Mouse (Mus musculus) adrenal gland, postnatal 4 days (tissue): ENCODE measurements around the gene Rmdn3. TPM values are rescaled to one million over a fixed set of nuclear protein-coding genes. Genes with fewer than 3 reads are reported as not detected.

ENCODE experiments used
- DNase-seq, 2 experiments: peaks; one replicate each; pipeline ENCODE4 v3.0.0; 2021 to 2022; ENCODE audit warnings: low spot score in 2 of 2, mixed read lengths in 2 of 2
- total RNA-seq, 2 experiments: library from RNA; stranded (reverse); gene quantifications; 2 replicates each; pipeline ENCODE4 v1.2.3; 2021

The Rmdn3 gene
- total RNA-seq, 2 experiments from 2014 or later = 40.5 to 42.5 TPM

DNA sequence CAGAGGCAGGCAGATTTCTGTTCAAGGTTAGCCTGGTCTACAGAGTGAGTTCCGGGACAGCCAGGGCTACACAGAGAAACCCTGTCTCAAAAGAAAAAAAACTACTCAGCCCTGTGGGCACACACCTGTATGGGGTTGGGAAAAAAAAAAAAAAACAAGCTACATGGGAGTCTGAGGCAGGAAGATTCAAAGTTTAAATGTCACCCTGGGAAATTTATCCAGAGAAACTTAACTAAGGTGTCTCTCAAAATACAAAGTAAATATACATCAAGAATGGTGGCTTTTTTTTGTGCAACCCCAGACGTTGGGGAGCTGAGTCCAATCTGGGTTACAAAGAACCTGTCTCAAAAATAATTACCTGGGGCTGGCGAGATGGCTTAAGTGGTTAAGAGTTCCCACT lies 45.8 kb downstream of the Rmdn3 start:
- no peak for DNase-seq

DNA sequence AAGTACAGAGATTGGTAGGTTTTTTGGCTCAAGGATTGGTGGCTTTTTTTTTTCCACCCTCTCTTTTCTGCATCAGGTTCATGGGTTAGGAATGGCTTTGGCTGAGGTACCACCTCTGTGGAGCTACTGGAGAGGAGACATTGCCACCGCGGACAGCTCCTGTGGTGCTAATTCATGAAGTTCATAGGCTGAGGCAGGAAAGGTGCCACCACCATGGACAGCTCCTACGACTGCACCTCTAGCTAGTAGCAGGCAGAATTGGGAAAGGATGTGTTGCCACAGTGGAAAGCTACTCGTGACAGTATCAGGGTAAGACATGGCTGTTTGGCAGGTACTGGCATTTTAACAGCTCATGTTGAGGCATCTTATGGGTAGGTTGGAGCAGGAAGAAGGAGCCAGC lies 48.3 kb downstream of the Rmdn3 start:
- DNase-seq = peak; percentile 16

DNA sequence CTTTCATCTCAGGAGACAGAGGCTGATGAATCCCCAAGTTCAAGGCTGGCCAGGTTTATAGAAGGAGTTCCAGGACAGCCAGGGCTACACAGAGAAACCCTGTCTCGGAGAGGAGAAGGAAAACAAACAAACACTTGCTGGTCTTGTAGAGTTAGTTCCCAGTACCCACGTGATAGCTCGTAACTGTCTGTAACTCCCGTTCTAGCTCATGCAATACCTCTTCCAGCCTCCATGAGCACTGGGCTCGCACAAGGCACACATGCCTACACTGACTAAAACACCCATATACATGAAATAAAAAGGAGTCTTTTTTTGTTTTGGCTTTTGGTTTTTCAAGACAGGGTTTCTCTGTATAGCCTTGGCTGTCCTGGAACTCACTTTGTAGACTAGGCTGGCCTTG lies 50.3 kb downstream of the Rmdn3 start:
- DNase-seq = no peak

- no peak for DNase-seq
Measured at GRCm38 (mm10) chr2:119101552-119101951, 55.3 kb downstream of the Rmdn3 start.

Other genes starting within 250 kb of the Rmdn3 start
- gene Chst14, start 230.5 kb downstream of the Rmdn3 start, total RNA-seq = 10 to 100 TPM; 23.0 to 24.5 TPM
- gene Ccdc32, start 127.6 kb downstream of the Rmdn3 start, total RNA-seq = 10 to 100 TPM; 20.0 to 20.2 TPM
- 1 to 10 TPM; 8.6 to 8.7 TPM for gene Rpusd2, start 122.2 kb downstream of the Rmdn3 start, total RNA-seq
- gene Knl1, start 109.9 kb downstream of the Rmdn3 start, total RNA-seq = 10 to 100 TPM; 11.6 to 13.5 TPM
- 10 to 100 TPM; 13.5 to 17.3 TPM for gene Rad51, start 44.2 kb downstream of the Rmdn3 start, total RNA-seq
- 10 to 100 TPM in 1 of 2 experiments, 1 to 10 TPM in 1; 7.2 to 16.8 TPM for gene Gchfr, start 10.7 kb upstream of the Rmdn3 start, total RNA-seq
- under 1 TPM; 0.25 to 0.34 TPM for gene Gm14137, start 17.5 kb upstream of the Rmdn3 start, total RNA-seq
- gene Zfyve19, start 51.6 kb upstream of the Rmdn3 start, total RNA-seq = 10 to 100 TPM; 38.8 to 43.2 TPM
- gene Dnajc17, start 51.8 kb upstream of the Rmdn3 start, total RNA-seq = 10 to 100 TPM; 24.4 to 26.0 TPM
- not detected for gene Ppp1r14d, start 72.9 kb upstream of the Rmdn3 start, total RNA-seq
- 10 to 100 TPM in 1 of 2 experiments, 1 to 10 TPM in 1; 8.2 to 17.6 TPM for gene Spint1, start 80.3 kb upstream of the Rmdn3 start, total RNA-seq
- under 1 TPM; 0.62 to 0.76 TPM for gene Rhov, start 114.2 kb upstream of the Rmdn3 start, total RNA-seq
- gene Vps18, start 131.7 kb upstream of the Rmdn3 start, total RNA-seq = 10 to 100 TPM; 24.3 to 24.4 TPM
- gene Dll4, start 168.8 kb upstream of the Rmdn3 start, total RNA-seq = 10 to 100 TPM; 13.8 to 15.0 TPM
- 1 to 10 TPM; 1.3 to 2.0 TPM for gene Chac1, start 194.2 kb upstream of the Rmdn3 start, total RNA-seq